Mouse (Mus musculus): ENCODE results near the gene Prss57. TPM values are rescaled to one million over a fixed set of nuclear protein-coding genes. Genes with fewer than 3 reads are reported as not detected.

The Prss57 gene
- polyA plus RNA-seq, 1 experiment from 2014 or later: 0.51 TPM

DNA sequence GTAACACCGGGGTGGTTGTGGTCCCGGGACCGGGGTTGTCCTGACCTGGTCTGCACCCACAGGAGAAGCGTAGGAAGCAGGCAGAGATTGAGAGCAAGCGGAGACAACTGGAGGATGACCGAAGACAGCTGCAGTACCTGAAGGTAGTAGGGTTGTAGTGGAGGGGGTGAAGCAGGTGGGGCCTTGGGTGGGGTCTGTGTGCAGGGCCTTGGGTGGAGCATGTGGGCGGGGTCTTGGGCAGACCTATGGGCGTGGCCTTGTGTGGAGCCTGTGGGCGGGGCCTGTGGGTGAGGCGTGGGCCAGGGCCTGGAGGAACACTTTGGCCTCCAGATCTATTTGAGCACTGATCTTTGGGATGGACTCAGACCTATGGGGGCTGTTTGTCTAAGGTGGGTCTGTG, 16.2 kb upstream of the Prss57 start:
- 71% methylated on average over 10 of the region's 10 CpGs for WGBS
- peak overlapping the region; percentile 84 for H3K27ac ChIP-seq (replicated peaks)
- H3K27me3 ChIP-seq (replicated peaks): no peaks in the 10 kb centered on the region
- no peaks in the 10 kb centered on the region for H3K9me3 ChIP-seq
- H3K4me2 ChIP-seq: peak overlapping the region; percentile 56
- peaks cover 34% of the 10 kb centered on the region for H3K36me3 ChIP-seq
- peaks cover 51% of the 10 kb centered on the region for H3K4me1 ChIP-seq
- H3K4me3 ChIP-seq: peak overlapping the region; percentile 32
- ATAC-seq (ENCODE audit: extremely low read depth, insufficient number of reproducible peaks, low FRiP score, low TSS enrichment): no peak
- peak overlapping the region; percentile 63; the same call in 1 of the 2 replicates for H3K9ac ChIP-seq

DNA sequence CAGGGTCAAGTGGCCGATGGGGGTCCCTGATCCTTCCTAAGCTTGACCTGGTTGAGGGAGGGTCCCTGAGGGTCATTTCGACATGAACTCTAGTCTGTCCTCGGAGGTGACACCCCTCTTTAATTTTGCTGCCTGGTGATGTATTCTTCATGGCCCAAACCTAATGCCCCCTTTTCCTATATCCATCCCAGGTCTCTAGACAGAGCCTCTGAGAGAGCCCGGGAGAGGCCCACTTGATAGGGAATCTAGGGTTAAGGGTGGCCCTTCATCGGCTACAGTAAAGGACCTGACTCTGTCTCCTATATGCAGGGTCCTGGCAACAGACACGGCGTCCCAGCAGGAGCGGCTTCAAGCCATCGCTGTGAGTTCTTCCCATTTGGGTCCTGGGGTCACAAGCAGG, 15.6 kb upstream of the Prss57 start:
- Histone ChIP-seq H3K9ac (peak overlapping the region; percentile 63), H3K4me1 (peaks cover 57% of the 10 kb centered on the region), H3K27me3 (replicated peaks) (no peaks in the 10 kb centered on the region), H3K27ac (replicated peaks) (peak overlapping the region; percentile 84), H3K9me3 (no peaks in the 10 kb centered on the region), H3K4me3 (peak overlapping the region; percentile 32), H3K4me2 (peak overlapping the region; percentile 56), H3K36me3 (peaks cover 31% of the 10 kb centered on the region)
- ATAC-seq (ENCODE audit: extremely low read depth, insufficient number of reproducible peaks, low FRiP score, low TSS enrichment): no peak
- WGBS: 76% methylated on average over 9 of the region's 9 CpGs

DNA sequence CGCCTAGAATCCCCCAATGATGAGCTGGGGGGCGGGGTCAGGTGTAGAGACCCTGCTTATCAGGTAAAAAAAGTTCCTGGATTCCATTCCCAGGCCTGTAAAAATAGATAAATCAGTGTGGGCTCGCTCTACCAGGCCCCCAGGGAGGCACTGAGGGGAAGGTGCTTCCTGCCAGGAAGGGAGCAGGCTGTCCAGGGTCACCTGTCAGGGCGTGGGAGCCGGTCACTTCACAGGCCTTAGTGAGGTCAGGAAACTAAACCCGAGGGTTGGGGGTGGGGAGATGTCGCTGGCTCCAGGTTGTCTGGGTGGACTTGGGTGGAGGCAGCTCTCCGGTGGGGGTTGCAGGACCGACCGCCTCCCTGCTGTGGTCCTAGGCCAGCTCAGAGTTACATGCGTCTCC, 14.9 kb upstream of the Prss57 start:
- H3K4me3 ChIP-seq: peak overlapping the region; percentile 32
- H3K9ac ChIP-seq: peak overlapping the region; percentile 63; the same call in 1 of the 2 replicates
- no peaks in the 10 kb centered on the region for H3K9me3 ChIP-seq
- ATAC-seq (ENCODE audit: extremely low read depth, insufficient number of reproducible peaks, low FRiP score, low TSS enrichment): 0 out of 2 replicates have a peak, but pooled peaks have one; percentile 12
- H3K36me3 ChIP-seq: peaks cover 24% of the 10 kb centered on the region
- WGBS: 26% methylated on average over 11 of the region's 11 CpGs
- H3K4me1 ChIP-seq: peaks cover 57% of the 10 kb centered on the region
- H3K4me2 ChIP-seq: peak overlapping the region; percentile 56
- H3K27ac ChIP-seq (replicated peaks): peak overlapping the region; percentile 84
- H3K27me3 ChIP-seq (replicated peaks): no peaks in the 10 kb centered on the region

DNA sequence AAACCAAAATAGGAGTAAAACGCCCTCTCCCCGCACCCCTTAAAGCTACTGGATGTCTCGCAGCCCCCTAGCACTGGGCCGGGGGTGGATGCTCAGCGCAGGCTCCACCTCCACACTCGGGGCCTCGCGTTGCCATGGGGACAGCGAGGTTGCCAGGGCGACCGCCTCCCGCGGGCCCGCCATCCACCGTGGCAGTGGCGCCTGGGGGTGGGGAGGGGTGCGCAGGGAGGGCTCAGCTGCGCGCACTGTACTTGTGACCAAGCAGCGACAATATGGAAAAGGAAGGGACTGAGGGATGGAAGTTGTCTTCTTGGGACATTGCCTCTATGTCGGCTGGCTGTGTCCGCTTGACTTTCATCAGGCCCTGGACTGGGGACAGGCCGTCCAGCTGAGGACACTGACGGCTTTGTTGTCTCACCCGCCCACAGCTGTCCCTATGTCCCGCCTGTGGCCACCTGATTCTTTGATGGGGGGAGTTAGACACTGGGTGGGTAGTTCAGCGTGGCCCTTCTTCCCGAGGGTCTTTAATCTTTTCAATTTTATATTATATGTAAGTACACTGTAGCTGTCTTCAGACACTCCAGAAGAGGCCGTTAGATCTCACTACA, 13.1 kb upstream of the Prss57 start:
- peaks cover 57% of the 10 kb centered on the region for H3K4me1 ChIP-seq
- peak overlapping the region; percentile 67 for H3K27ac ChIP-seq (replicated peaks)

DNA sequence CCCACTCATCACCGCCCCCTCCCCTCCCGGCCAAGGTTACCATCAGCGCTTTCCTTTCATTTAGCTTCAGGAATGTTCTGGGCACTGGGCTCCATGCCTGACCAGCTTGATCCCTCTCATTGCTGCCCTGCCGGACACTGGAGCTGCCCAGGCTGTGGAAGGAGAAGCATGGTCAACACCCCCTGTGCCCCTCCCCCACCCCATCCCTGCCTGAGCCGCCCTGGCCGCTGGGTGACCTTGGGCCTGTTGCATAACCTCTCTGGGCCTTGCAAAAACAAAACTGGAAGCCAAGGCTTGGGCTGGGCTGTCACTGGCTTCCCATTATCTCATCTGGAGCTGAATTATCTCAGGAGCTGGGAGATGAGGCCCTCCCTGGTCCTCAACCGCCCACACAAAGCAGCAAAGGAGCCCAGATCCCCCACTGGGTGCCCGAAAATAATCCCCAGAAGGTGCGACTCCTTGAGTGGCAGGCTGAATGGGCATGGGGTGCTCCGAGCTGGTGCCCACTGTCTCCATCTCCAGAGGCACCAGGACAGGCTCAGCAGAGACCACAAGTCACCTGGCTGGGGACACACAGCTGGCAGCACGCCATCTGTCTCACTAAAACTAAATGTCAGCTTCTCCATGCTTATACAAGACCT, 11.7 kb upstream of the Prss57 start:
- peak overlapping the region; percentile 67 for H3K27ac ChIP-seq (replicated peaks)
- no peaks in the 10 kb centered on the region for H3K27me3 ChIP-seq (replicated peaks)
- 26% methylated on average over 11 of the region's 11 CpGs for WGBS
- H3K4me1 ChIP-seq: peaks cover 54% of the 10 kb centered on the region
- no peak for ATAC-seq (ENCODE audit: extremely low read depth, insufficient number of reproducible peaks, low FRiP score, low TSS enrichment)
- H3K36me3 ChIP-seq: no peaks in the 10 kb centered on the region; the same call in 1 of the 2 replicates
- peak overlapping the region; percentile 44 for H3K4me2 ChIP-seq
- peak overlapping the region; percentile 15; the same call in 1 of the 2 replicates for H3K4me3 ChIP-seq
- H3K9me3 ChIP-seq: no peaks in the 10 kb centered on the region
- peak overlapping the region; percentile 62 for H3K9ac ChIP-seq

More for the DNA sequence above, 13.1 kb upstream of the Prss57 start:
- H3K4me3 ChIP-seq: no peak overlapping the region
- H3K36me3 ChIP-seq: peaks cover 7% of the 10 kb centered on the region; the same call in 1 of the 2 replicates
- 17% methylated on average over 29 of the region's 29 CpGs for WGBS
- H3K9me3 ChIP-seq: no peaks in the 10 kb centered on the region
- peak overlapping the region; percentile 25 for H3K4me2 ChIP-seq
- H3K27me3 ChIP-seq (replicated peaks): no peaks in the 10 kb centered on the region
- no peak overlapping the region; the same call in 1 of the 2 replicates for H3K9ac ChIP-seq
- ATAC-seq (ENCODE audit: extremely low read depth, insufficient number of reproducible peaks, low FRiP score, low TSS enrichment): no peak

DNA sequence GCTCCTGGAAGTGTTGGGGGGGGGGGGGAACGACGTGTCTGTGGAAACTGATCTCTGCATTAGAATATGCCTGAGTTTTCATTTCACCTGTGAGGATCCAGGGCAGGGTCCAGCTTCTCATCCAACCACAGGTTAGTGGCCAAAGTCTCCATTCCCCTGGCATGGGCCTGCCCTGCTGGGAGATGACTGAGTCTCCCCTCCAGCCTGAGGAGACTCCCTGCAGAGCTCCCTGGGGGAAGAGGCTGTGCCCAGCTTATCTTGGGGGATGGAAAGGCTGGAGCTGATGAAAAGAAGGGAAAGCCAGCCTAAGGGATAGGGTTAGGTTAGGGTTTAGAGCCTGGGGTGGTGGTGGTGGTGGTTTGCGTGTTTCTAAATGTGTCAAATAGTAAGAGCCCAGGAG, 11.1 kb upstream of the Prss57 start:
- ATAC-seq (ENCODE audit: extremely low read depth, insufficient number of reproducible peaks, low FRiP score, low TSS enrichment): no peak
- Histone ChIP-seq H3K36me3 (no peaks in the 10 kb centered on the region), H3K4me1 (peaks cover 54% of the 10 kb centered on the region), H3K4me2 (peak overlapping the region; percentile 44), H3K4me3 (peak overlapping the region; percentile 15; the same call in 1 of the 2 replicates), H3K9ac (peak overlapping the region; percentile 62), H3K27ac (replicated peaks) (peak overlapping the region; percentile 67), H3K27me3 (replicated peaks) (no peaks in the 10 kb centered on the region), H3K9me3 (no peaks in the 10 kb centered on the region)
- 29% methylated on average over 3 of the region's 3 CpGs for WGBS

DNA sequence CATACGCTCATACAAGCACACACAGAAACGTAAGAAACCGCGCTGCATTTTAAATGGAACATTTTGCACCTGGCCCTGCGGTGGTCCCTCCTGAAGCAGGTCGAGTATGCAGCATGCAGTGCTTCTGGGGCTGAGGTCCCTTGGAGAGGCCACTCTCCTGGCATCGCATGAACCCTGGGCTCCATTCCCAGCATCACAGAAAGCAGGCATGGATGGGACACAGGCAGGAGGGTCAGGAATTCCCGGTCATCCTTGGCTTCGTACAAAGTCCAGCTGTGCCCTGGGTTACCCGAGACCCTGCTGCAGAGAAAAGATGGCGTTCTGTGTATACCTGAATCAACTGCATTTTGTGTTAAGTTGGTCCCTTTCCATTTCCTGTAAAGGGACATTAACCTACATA, 9.7 kb upstream of the Prss57 start:
- H3K4me3 ChIP-seq: no peak overlapping the region
- no peaks in the 10 kb centered on the region for H3K9me3 ChIP-seq
- H3K27ac ChIP-seq (replicated peaks): peak overlapping the region; percentile 32; the same call in 1 of the 2 replicates
- peaks cover 42% of the 10 kb centered on the region for H3K4me1 ChIP-seq
- no peaks in the 10 kb centered on the region for H3K27me3 ChIP-seq (replicated peaks)
- H3K36me3 ChIP-seq: no peaks in the 10 kb centered on the region
- 80% methylated on average over 11 of the region's 11 CpGs for WGBS
- no peak overlapping the region for H3K4me2 ChIP-seq
- H3K9ac ChIP-seq: no peak overlapping the region
- no peak for ATAC-seq (ENCODE audit: extremely low read depth, insufficient number of reproducible peaks, low FRiP score, low TSS enrichment)

DNA sequence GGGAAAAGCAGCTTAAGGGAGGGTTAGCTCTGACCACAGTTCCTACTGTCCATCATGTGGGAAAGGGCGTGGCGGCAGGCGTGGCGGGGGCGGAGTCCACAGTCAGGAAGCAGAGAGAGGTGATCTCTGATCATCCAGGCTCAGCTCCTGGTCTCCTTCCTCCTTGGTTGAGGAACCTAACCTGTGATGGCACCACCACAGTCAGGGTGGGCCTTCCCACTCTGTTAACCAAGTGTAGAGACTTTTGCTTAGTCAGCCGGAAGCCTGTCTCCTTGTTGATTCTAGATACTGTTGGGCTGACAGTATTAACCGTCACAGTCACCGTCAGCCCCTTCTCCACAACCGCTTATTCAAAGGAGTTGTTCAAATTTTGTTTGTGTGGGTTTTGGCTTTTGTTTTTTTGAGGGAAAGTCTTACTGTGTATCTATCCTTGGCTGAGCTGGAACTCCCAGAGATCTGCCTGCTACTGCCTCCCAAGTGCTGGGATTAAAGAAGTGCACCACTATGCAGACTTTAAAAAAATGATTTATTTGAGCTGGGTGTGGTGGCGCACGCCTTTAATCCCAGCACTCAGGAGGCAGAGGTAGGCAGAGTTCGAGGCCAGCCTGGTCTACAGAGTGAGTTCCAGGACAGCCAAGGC, 7.6 kb upstream of the Prss57 start:
- Histone ChIP-seq H3K27me3 (replicated peaks) (no peaks in the 10 kb centered on the region), H3K4me3 (no peak overlapping the region), H3K36me3 (no peaks in the 10 kb centered on the region), H3K9ac (no peak overlapping the region), H3K27ac (replicated peaks) (peak overlapping the region; percentile 54), H3K4me2 (no peak overlapping the region), H3K9me3 (no peaks in the 10 kb centered on the region), H3K4me1 (peaks cover 43% of the 10 kb centered on the region)
- 77% methylated on average over 12 of the region's 12 CpGs for WGBS
- no peak for ATAC-seq (ENCODE audit: extremely low read depth, insufficient number of reproducible peaks, low FRiP score, low TSS enrichment)

DNA sequence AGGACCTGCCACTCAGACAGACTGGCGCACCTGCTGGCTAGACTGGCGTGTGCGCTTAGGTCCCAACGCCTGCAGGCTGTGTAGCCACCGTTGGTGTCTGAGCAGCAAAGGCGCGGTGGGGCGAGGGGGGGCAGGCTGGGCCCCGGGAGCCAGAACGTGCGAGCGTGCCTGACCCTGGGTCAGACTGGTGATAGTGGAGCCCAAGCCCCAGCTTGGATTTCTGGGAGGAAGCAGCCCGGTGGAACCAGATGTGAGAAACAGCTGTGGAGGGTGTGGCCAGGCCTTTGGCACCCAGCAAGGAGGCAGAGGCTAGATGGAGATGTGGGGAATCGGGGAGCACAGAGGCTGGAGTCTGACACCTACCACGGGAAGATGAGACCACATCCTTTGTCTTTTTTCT, 6.6 kb upstream of the Prss57 start:
- peak overlapping the region; percentile 20 for H3K4me2 ChIP-seq

DNA sequence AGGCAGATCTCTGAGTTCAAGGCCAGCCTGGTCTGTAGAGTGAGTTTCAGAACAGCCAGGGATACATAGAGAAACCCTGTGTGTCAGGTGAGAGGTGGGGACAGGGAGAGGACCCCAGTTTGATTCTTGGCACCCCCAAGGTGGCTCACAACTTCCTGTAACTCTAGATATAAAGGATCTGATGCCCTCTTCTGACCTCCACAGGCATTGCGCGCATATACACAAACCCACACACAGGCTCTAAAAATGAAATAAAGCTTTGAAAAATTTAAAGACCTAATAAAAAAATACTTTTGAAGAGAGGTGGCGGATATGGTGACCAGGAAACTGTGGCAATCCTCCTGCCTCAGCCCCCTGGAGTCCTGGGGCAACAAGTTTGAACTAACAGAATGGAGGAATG, 5.1 kb upstream of the Prss57 start:
- no peak overlapping the region for H3K27ac ChIP-seq (replicated peaks)
- H3K9ac ChIP-seq: no peak overlapping the region
- peaks cover 22% of the 10 kb centered on the region for H3K4me1 ChIP-seq
- H3K4me3 ChIP-seq: no peak overlapping the region
- WGBS: 92% methylated on average over 3 of the region's 3 CpGs
- no peak for ATAC-seq (ENCODE audit: extremely low read depth, insufficient number of reproducible peaks, low FRiP score, low TSS enrichment)
- no peaks in the 10 kb centered on the region for H3K36me3 ChIP-seq
- no peak overlapping the region for H3K4me2 ChIP-seq
- H3K27me3 ChIP-seq (replicated peaks): no peaks in the 10 kb centered on the region
- no peaks in the 10 kb centered on the region for H3K9me3 ChIP-seq

More for the DNA sequence above, 6.6 kb upstream of the Prss57 start:
- 31% methylated on average over 15 of the region's 15 CpGs for WGBS
- Histone ChIP-seq H3K9me3 (no peaks in the 10 kb centered on the region), H3K4me1 (peaks cover 32% of the 10 kb centered on the region), H3K27ac (replicated peaks) (peak overlapping the region; percentile 41), H3K4me3 (no peak overlapping the region), H3K9ac (peak overlapping the region; percentile 29), H3K36me3 (no peaks in the 10 kb centered on the region), H3K27me3 (replicated peaks) (no peaks in the 10 kb centered on the region)
- ATAC-seq (ENCODE audit: extremely low read depth, insufficient number of reproducible peaks, low FRiP score, low TSS enrichment): no peak

DNA sequence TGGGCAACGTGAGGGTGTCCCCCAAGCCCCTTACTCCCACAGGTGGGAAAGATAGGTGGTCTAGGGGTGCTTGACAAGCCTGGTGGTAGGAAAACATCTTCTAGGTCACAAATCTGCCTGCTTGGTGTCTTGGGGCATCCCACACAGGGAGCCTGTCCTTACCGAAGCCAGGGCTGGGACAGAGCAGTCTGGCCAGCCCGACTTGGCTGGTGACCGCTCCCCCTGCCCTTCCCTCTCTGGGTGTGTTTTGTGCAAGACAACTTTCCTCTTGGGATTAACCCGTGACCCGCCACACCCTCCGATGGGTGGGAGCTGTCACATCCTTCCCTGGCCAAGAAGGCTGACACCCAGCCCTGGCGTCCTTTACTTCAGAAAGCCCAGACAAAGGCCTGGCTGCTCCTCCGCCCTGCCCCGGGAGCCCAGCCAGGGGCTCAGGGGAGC, 3.8 kb upstream of the Prss57 start:
- Histone ChIP-seq H3K4me2 (peak overlapping the region; percentile 96), H3K9me3 (no peaks in the 10 kb centered on the region), H3K27ac (replicated peaks) (peak overlapping the region; percentile 86), H3K27me3 (replicated peaks) (peaks cover 4% of the 10 kb centered on the region; the same call in 1 of the 2 replicates), H3K36me3 (no peaks in the 10 kb centered on the region), H3K4me1 (peaks cover 22% of the 10 kb centered on the region), H3K9ac (peak overlapping the region; percentile 96), H3K4me3 (peak overlapping the region; percentile 92)
- WGBS: 16% methylated on average over 10 of the region's 10 CpGs
- ATAC-seq (ENCODE audit: extremely low read depth, insufficient number of reproducible peaks, low FRiP score, low TSS enrichment): peak; percentile 5; the same call in 1 of the 2 replicates

All from heart, embryonic 13.5 days (tissue).